Mouse (Mus musculus): ENCODE results near the gene Furin. TPM values are rescaled to one million over a fixed set of nuclear protein-coding genes. Genes with fewer than 3 reads are reported as not detected.

The Furin gene
- total and polyA plus RNA-seq, 3 experiments, result 13.7 to 32.3 TPM; not detected in 1

DNA sequence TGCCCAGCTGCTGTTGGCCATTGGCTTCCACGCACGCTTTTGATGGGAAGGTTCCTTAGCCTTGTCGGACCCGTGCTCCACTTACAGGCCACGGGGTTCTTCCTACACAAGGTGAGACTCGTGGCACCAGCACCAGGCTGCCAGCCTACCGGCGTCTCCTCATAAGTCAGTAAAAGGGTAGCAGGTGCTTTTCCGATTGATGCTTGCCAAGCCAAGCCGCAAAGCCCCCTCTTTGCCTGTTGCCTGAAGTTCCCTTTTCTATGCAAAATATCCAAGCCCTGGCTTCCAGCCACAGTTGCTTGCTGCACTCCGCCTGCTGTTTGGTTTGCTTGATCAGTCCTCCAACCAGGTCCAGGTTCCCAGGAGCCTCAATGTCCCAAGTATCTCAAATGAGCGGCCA lies 31.4 kb downstream of the Furin start (continued):
- TF ChIP-seq ZC3H11A (IDR thresholded peaks at IDR 0.05; ENCODE audit: low read depth, low read length), result no peak
- 0 out of 2 replicates have a peak, but pooled peaks have one; percentile 17 for TF ChIP-seq GATA1 (IDR thresholded peaks at IDR 0.05; ENCODE audit: low read depth, low read length)

DNA sequence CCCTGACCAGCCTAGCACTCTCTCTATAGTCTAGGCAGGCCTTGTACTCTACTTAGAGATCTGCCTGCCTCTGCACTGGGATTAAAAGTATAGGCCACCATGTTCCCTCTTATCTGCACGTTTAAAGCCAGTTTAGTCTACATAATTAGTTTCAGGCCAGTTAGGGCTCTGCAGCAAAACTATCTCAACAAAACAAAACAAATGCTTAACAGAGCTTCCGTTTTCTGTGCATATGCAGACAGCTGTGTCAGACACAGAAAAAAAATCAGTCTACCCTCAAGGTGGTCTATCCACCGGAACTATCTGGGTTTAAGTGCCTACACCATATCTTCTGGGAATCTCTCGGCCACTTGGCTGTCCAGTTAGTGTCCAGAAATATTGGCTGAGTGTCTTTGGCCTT lies 31.9 kb downstream of the Furin start:
- Histone ChIP-seq H3K9me3 (replicated peaks; ENCODE audit: insufficient read depth, low read length) (no peaks in the 10 kb centered on the region), H3K4me1 (ENCODE audit: control insufficient read depth in 1 of 2, insufficient read depth in 2 of 2, low read length in 2 of 2) (peaks cover 8 to 52% of the 10 kb centered on the region in 2 experiments), H3K36me3 (ENCODE audit: control insufficient read depth in 1 of 2, insufficient read depth in 2 of 2, low read length in 2 of 2) (peaks cover 0 to 34% of the 10 kb centered on the region in 2 experiments; a peak in 2 of 4 replicates), H3K4me3 (ENCODE audit: control insufficient read depth in 1 of 2, insufficient read depth in 1 of 2, low read depth in 2 of 2, low read length in 2 of 2) (peak overlapping the region; percentile 29 to 43), H3K27me3 (ENCODE audit: control insufficient read depth in 1 of 2, insufficient read depth in 2 of 2, low read length in 2 of 2) (no peaks in the 10 kb centered on the region), H3K27ac (ENCODE audit: control insufficient read depth, low read depth, low read length) (peak overlapping the region; percentile 92), H3K79me2 (ENCODE audit: control insufficient read depth, insufficient read depth, low read length, poor library complexity) (peaks cover 3% of the 10 kb centered on the region; the same call in 1 of the 2 replicates), H3K9ac (ENCODE audit: control insufficient read depth, low read depth, low read length, poor library complexity, severe bottlenecking) (peak overlapping the region; percentile 41)
- DNase-seq (ENCODE audit: low read depth, low spot score), result peak; percentile 81
- TF ChIP-seq MAX (IDR thresholded peaks at IDR 0.05; ENCODE audit: low read length) (no peak; the same call in 1 of the 2 replicates), TCF12 (IDR thresholded peaks at IDR 0.05; ENCODE audit: low read depth, low read length) (peak; percentile 56), TBP (IDR thresholded peaks at IDR 0.05; ENCODE audit: low read depth, low read length) (peak; percentile 56; the same call in 1 of the 2 replicates), ZNF384 (IDR thresholded peaks at IDR 0.05; ENCODE audit: low read depth, low read length) (peak; percentile 88), E2F4 (IDR thresholded peaks at IDR 0.05; ENCODE audit: borderline replicate concordance, low read depth, low read length) (no peak), GABPA (IDR thresholded peaks at IDR 0.05; ENCODE audit: low read depth, low read length) (no peak), MAFK (IDR thresholded peaks at IDR 0.05; ENCODE audit: borderline replicate concordance, low read depth, low read length) (no peak), NELFE (IDR thresholded peaks at IDR 0.05; ENCODE audit: low read depth, low read length) (0 out of 2 replicates have a peak, but pooled peaks have one; percentile 15), MXI1 (IDR thresholded peaks at IDR 0.05; ENCODE audit: low read depth, low read length) (no peak; the same call in 1 of the 2 replicates), UBTF (IDR thresholded peaks at IDR 0.05; ENCODE audit: borderline replicate concordance, insufficient read depth, low read depth, low read length) (no peak), GATA1 (IDR thresholded peaks at IDR 0.05; ENCODE audit: low read depth, low read length) (peak; percentile 68), ETS1 (IDR thresholded peaks at IDR 0.05; ENCODE audit: low read depth, low read length) (peak; percentile 82), CHD1 (IDR thresholded peaks at IDR 0.05; ENCODE audit: low read depth, low read length) (peak; percentile 65; the same call in 1 of the 2 replicates), POLR2A (IDR thresholded peaks at IDR 0.05; ENCODE audit: control insufficient read depth in 1 of 2, insufficient read depth in 1 of 2, low read depth in 1 of 2, low read length in 2 of 2, poor library complexity in 1 of 2) (no peak), SIN3A (IDR thresholded peaks at IDR 0.05; ENCODE audit: low read length) (peak; percentile 65), ELF1 (IDR thresholded peaks at IDR 0.05; ENCODE audit: low read depth, low read length) (0 out of 2 replicates have a peak, but pooled peaks have one; percentile 1), RCOR1 (IDR thresholded peaks at IDR 0.05; ENCODE audit: low read depth, low read length) (peak; percentile 47; the same call in 1 of the 2 replicates), BHLHE40 (IDR thresholded peaks at IDR 0.05; ENCODE audit: borderline replicate concordance, low read depth, low read length) (peak; percentile 17; the same call in 1 of the 2 replicates), MAZ (IDR thresholded peaks at IDR 0.05; ENCODE audit: low read depth, low read length) (no peak), KAT2A (conservative IDR thresholded peaks at IDR 0.05; ENCODE audit: low read depth, low read length) (no peak), POLR2AphosphoS2 (IDR thresholded peaks at IDR 0.05; ENCODE audit: low read length) (no peak), RAD21 (IDR thresholded peaks at IDR 0.05; ENCODE audit: low read depth, low read length) (no peak), ZC3H11A (IDR thresholded peaks at IDR 0.05; ENCODE audit: low read depth, low read length) (no peak), HCFC1 (IDR thresholded peaks at IDR 0.05; ENCODE audit: low read depth, low read length) (no peak), EP300 (IDR thresholded peaks at IDR 0.05; ENCODE audit: low read depth in 1 of 2, low read length in 2 of 2) (peak; percentile 37 to 59), JUND (IDR thresholded peaks at IDR 0.05; ENCODE audit: low read depth, low read length) (no peak), POLR2AphosphoS5 (IDR thresholded peaks at IDR 0.05; ENCODE audit: borderline replicate concordance, low read depth, low read length) (no peak)

Data from MEL (cell line).